18 mouse cellular contexts compared by ENCODE assay signal in genomic region chr2:79569663-79570062, GRCm38 (mm10).
DNase-seq lines count a peak whose midpoint lies in the region; TF ChIP-seq lines count a peak whose summit lies in the region.
"Had no signal": no experiment of that assay in that cellular context is flagged by ENCODE, and none has a peak within 500 bp of the region (broad histone marks: within the 10 kb centered on the region; RNA-seq: fewer than 3 reads in every experiment).

No protein-coding gene starts in this region.

- no peak overlapping the region for H3K4me3 ChIP-seq in heart, embryonic 10.5 days
- no peak overlapping the region for H3K4me3 ChIP-seq in cerebellum, adult 2 months (replicated peaks; ENCODE audit: insufficient read depth, low read depth, low read length)
- H3K4me3 ChIP-seq: embryonic facial prominence, embryonic 10.5 days; limb, embryonic 13.5 days; liver, embryonic 13.5 days; lung, embryonic 15.5 days had no signal

- peaks cover 42% of the 10 kb centered on the region for H3K4me1 ChIP-seq in heart, embryonic 10.5 days
- peaks cover 8% of the 10 kb centered on the region; the same call in 1 of the 2 replicates for H3K4me1 ChIP-seq in cerebellum, adult 2 months (ENCODE audit: control insufficient read depth, insufficient read depth, low read length)
- H3K4me1 ChIP-seq: limb, embryonic 13.5 days; liver, embryonic 13.5 days; lung, embryonic 15.5 days had no signal

- H3K27ac ChIP-seq in heart, embryonic 10.5 days, result peak overlapping the region; percentile 45
- no peak overlapping the region for H3K27ac ChIP-seq in cerebellum, adult 2 months (ENCODE audit: insufficient read depth, low read length)
- H3K27ac ChIP-seq: embryonic facial prominence, embryonic 10.5 days; limb, embryonic 13.5 days; liver, embryonic 13.5 days; lung, embryonic 15.5 days had no signal

- H3K36me3 ChIP-seq in heart, embryonic 10.5 days, result no peaks in the 10 kb centered on the region
- H3K36me3 ChIP-seq: embryonic facial prominence, embryonic 10.5 days; limb, embryonic 13.5 days; liver, embryonic 13.5 days; lung, embryonic 15.5 days had no signal

- DNase-seq in heart, embryonic 10.5 days (ENCODE audit: low spot score), result no peak
- DNase-seq in heart, postnatal 4 days, result no peak
- peak; percentile 41 for DNase-seq in adipocyte (ENCODE audit: low spot score)
- DNase-seq in cerebellum, adult 2 months, result peak; percentile 28 to 81
- DNase-seq in cerebellum, postnatal 36 days, result peak; percentile 18 to 44
- DNase-seq in kidney, adult 11 months, result no peak
- no peak for DNase-seq in spleen, postnatal 10 days (ENCODE audit: low spot score in 2 of 2)
- DNase-seq in urinary bladder, postnatal 4 days (ENCODE audit: low spot score in 2 of 2), result no peak
- DNase-seq: adrenal gland, adult 8-10 months; gastrocnemius, postnatal 36 days; kidney, adult 18-20 months; liver, embryonic 13.5 days; lung, postnatal 4 days; right cerebral cortex, postnatal 4 days; thymus, postnatal 14 days had no signal

- 47% methylated on average over 1 of the region's 1 CpGs for WGBS in heart, embryonic 10.5 days
- WGBS in cerebellum, adult 2 months, result 5% methylated on average over 1 of the region's 1 CpGs

- TF ChIP-seq POLR2A in cerebellum, adult 2 months (IDR thresholded peaks at IDR 0.05; ENCODE audit: borderline replicate concordance, insufficient read depth, low read length), result no peak

- no peaks in the 10 kb centered on the region for H3K27me3 ChIP-seq in heart, embryonic 10.5 days (ENCODE audit: insufficient read depth, poor library complexity, severe bottlenecking)
- no peaks in the 10 kb centered on the region for H3K27me3 ChIP-seq in cerebellum, adult 2 months (ENCODE audit: control insufficient read depth, insufficient read depth, low read length)
- H3K27me3 ChIP-seq: limb, embryonic 13.5 days; liver, embryonic 13.5 days; lung, embryonic 15.5 days had no signal

- TF ChIP-seq CTCF in cerebellum, adult 2 months (IDR thresholded peaks at IDR 0.05; ENCODE audit: borderline replicate concordance, insufficient read depth, low read depth, low read length), result no peak

- no peaks in the 10 kb centered on the region for H3K9me3 ChIP-seq in heart, embryonic 10.5 days
- H3K9me3 ChIP-seq: embryonic facial prominence, embryonic 10.5 days; limb, embryonic 13.5 days; liver, embryonic 13.5 days; lung, embryonic 15.5 days had no signal

Comparison
In these comparisons a context has a peak if more than half of its experiments do, and no peak if none do; other contexts are left out.
1. DNase-seq: peak in adipocyte (single experiment), cerebellum, adult 2 months (2 of 2) and cerebellum, postnatal 36 days (2 of 2); none in heart, embryonic 10.5 days (single experiment), heart, postnatal 4 days (single experiment), kidney, adult 11 months (single experiment), spleen, postnatal 10 days (0 of 2) and urinary bladder, postnatal 4 days (0 of 2).